Mouse (Mus musculus) ES-Bruce4 (cell line): ENCODE results near the gene Ttc21a. TPM values are rescaled to one million over a fixed set of nuclear protein-coding genes. Genes with fewer than 3 reads are reported as not detected.

Experiments used
- H3K27ac ChIP-seq: 2 replicates; pipeline ENCODE4 v1.5.1; 2012; ENCODE audit warnings: low read length, inconsistent platforms; ENCODE audit not compliant: insufficient read depth
- H3K27me3 ChIP-seq: 2 replicates; pipeline ENCODE4 v1.6.1; 2012; ENCODE audit warnings: mild to moderate bottlenecking, low read length, inconsistent platforms; ENCODE audit not compliant: control insufficient read depth, poor library complexity, insufficient read depth, severe bottlenecking
- H3K36me3 ChIP-seq: 2 replicates; pipeline ENCODE4 v1.6.1; 2012; ENCODE audit warnings: inconsistent platforms, mild to moderate bottlenecking, low read length, moderate library complexity; ENCODE audit not compliant: control insufficient read depth, poor library complexity, insufficient read depth, severe bottlenecking
- H3K4me1 ChIP-seq: one replicate; pipeline ENCODE4 v1.8.1; 2011; ENCODE audit warnings: low read length; ENCODE audit not compliant: control insufficient read depth, insufficient read depth
- H3K4me3 ChIP-seq: 2 replicates; pipeline ENCODE4 v1.5.1; 2011; ENCODE audit warnings: low read depth, mild to moderate bottlenecking, low read length
- H3K9ac ChIP-seq: 2 replicates; pipeline ENCODE4 v1.6.1; 2012; ENCODE audit warnings: low read depth, mild to moderate bottlenecking, inconsistent platforms; ENCODE audit not compliant: poor library complexity, severe bottlenecking
- H3K9me3 ChIP-seq: replicated peaks from 2 replicates; pipeline ENCODE4 v1.6.1; 2012; ENCODE audit warnings: mild to moderate bottlenecking, low read length, inconsistent platforms; ENCODE audit not compliant: control insufficient read depth, poor library complexity, insufficient read depth, severe bottlenecking
- CTCF ChIP-seq: IDR thresholded peaks from one replicate; pipeline ENCODE4 v1.8.1; 2011; ENCODE audit warnings: low read depth, low read length
- EP300 ChIP-seq: IDR thresholded peaks from 2 replicates; pipeline ENCODE4 v1.6.1; 2011; ENCODE audit warnings: low read depth, low read length; ENCODE audit not compliant: insufficient read depth
- POLR2A ChIP-seq: IDR thresholded peaks from one replicate; pipeline ENCODE4 v1.8.1; 2011; ENCODE audit warnings: low read length; ENCODE audit not compliant: insufficient read depth
- polyA plus RNA-seq: library from polyadenylated mRNA; stranded (reverse); fragments of >200 nt; gene quantifications from 2 replicates; pipeline ENCODE4 v1.2.4, GENCODE M21; 2011; ENCODE audit warnings: low read depth; ENCODE audit not compliant: missing spikeins, insufficient read depth, insufficient read length

Gene Ttc21a
- polyA plus RNA-seq, 1 experiment: 0.93 TPM

DNA sequence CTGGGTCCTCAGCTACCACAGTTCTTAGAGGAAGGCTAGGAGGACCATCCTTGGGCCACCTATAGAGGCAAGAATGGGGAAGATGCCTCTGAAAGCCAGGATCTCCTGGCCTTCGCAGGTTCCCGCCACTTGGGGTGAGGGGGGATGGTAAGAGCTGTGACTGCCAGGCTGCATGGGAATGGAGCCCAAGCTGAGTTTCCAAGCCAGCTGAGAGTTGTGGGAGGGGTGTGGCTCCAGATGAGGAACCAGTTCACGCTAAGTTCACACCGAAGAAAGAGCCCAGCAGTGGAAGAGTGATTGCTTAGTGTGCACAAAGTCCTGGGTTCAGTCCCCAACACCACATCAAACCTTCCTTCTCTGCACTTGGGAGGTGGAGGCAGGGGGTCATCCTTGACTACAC, 24.8 kb downstream of the Ttc21a start:
- no peak overlapping the region for H3K27ac ChIP-seq
- no peaks in the 10 kb centered on the region for H3K36me3 ChIP-seq
- H3K4me1 ChIP-seq: peaks cover 4% of the 10 kb centered on the region
- H3K4me3 ChIP-seq: no peak overlapping the region
- H3K27me3 ChIP-seq: no peaks in the 10 kb centered on the region
- H3K9me3 ChIP-seq: no peaks in the 10 kb centered on the region
- no peak overlapping the region; the same call in 1 of the 2 replicates for H3K9ac ChIP-seq
- TF ChIP-seq EP300: no peak
- TF ChIP-seq POLR2A: no peak
- no peak for TF ChIP-seq CTCF

DNA sequence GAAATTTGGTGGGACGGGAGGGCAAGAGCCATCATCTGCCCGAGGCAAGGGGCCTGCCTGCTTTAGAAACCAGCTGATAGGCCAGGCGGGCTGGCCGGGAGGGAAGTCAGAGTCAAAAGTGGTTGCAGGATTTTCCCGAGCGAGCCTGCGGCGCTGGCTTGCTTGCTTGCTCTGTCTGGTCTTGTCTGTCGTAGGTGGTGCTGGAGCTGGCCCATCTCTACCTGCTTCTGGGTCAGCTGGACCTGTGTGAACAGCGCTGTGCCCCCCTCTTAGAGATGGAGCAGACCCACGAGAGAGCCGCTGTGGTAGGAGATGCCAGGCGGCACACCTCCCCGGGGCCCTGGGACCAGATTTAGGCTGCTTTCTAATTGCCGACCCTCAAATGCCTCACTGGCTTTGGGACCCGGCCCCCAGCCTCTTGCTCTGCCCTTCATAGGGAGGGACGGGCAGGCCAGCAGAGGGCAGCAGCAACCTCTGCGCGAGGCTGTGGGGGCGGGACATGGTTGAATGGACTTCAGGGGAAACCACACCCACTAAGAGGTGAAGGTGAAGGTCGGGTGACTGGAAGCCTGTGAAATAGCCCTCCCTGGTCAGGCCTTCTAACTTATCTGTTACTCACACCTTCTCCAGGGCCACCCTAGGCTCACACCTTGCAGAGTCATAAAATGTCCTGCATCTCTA, 25.7 kb downstream of the Ttc21a start:
- H3K4me3 ChIP-seq: peak overlapping the region; percentile 33

DNA sequence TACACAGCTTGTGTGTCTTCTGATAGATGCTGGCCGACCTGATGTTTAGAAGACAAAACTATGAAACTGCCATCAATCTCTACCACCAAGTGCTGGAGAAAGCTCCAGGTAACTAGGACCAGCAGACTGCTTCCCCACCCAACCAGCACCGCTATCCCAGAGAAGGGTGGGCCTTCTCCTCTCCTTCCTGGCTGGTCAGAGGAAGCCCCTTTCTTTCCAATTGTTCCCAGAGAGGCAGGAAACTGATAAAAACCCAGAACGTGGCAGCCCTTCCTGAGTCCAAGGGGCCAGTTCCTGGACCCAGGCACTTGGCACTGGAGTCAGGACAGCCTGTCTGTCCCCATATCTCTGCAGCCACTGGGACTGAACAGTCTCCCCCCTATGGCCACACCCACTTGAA, 26.8 kb downstream of the Ttc21a start:
- no peaks in the 10 kb centered on the region for H3K9me3 ChIP-seq
- H3K27me3 ChIP-seq: no peaks in the 10 kb centered on the region
- no peak overlapping the region for H3K27ac ChIP-seq
- H3K4me1 ChIP-seq: peaks cover 2% of the 10 kb centered on the region
- no peaks in the 10 kb centered on the region for H3K36me3 ChIP-seq
- no peak for TF ChIP-seq CTCF
- no peak for TF ChIP-seq EP300
- no peak for TF ChIP-seq POLR2A
- H3K9ac ChIP-seq: no peak overlapping the region
- H3K4me3 ChIP-seq: no peak overlapping the region

More for the DNA sequence above, 25.7 kb downstream of the Ttc21a start:
- TF ChIP-seq POLR2A (no peak), EP300 (peak; percentile 73; the same call in 1 of the 2 replicates), CTCF (peak; percentile 92)
- H3K9ac ChIP-seq: peak overlapping the region; percentile 21
- H3K27ac ChIP-seq: no peak overlapping the region
- H3K36me3 ChIP-seq: no peaks in the 10 kb centered on the region
- H3K4me1 ChIP-seq: peaks cover 4% of the 10 kb centered on the region
- no peaks in the 10 kb centered on the region for H3K9me3 ChIP-seq
- no peaks in the 10 kb centered on the region for H3K27me3 ChIP-seq

DNA sequence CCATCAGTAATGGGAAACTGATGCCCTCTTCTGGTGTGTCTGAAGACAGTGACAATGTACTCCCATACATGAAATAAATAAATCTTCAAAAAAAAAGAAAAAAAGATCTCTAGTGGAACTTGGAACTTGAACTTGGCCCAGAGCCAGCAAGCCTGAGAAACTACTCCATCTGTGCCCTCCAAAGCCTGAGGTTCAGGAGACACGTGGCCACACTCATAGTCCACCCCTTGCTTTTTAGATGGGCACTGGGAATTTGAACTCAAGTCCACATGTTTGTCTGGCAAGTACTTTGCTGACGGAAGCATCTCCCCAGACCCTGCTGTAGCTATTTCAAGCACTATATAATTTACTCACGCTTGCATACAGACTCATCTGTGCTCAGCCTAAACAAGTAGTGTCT, 27.8 kb downstream of the Ttc21a start:
- TF ChIP-seq POLR2A (no peak), EP300 (no peak), CTCF (no peak)
- H3K4me3 ChIP-seq: no peak overlapping the region
- no peaks in the 10 kb centered on the region for H3K36me3 ChIP-seq
- H3K27me3 ChIP-seq: no peaks in the 10 kb centered on the region
- H3K4me1 ChIP-seq: peaks cover 2% of the 10 kb centered on the region
- no peak overlapping the region for H3K27ac ChIP-seq
- H3K9me3 ChIP-seq: no peaks in the 10 kb centered on the region
- no peak overlapping the region for H3K9ac ChIP-seq

DNA sequence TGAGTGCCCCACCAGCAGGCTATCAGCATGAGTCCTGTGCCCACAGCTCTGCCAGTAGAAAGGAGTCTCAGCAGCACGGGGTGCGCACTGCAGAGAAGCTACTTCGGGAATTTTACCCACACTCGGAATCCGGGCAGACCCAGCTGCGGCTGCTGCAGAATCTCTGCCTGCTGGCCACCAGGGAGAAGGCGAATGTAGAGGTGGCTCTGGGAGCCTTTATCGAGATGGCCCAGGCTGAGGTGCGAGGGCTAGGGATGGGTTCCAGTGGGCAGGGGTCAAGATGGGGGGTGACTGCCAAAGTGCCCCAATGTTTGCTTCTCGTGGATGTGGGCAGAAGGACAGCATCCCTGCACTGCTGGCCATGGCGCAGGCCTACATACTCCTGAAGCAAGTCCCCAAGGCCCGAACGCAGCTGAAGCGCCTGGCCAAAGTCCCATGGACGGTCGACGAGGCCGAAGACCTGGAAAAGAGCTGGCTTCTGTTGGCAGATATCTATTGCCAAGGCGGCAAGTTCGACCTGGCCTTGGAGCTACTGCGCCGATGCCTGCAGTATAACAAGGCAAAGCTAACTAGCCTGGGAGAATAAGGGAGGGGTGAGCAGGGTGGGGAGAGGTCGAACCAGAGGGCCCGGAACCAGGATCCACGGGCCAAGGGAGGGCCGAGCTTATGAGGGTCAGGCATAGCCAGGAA, 29.0 kb downstream of the Ttc21a start:
- Histone ChIP-seq H3K9me3 (no peaks in the 10 kb centered on the region), H3K36me3 (no peaks in the 10 kb centered on the region), H3K9ac (no peak overlapping the region), H3K4me1 (peaks cover 2% of the 10 kb centered on the region), H3K4me3 (no peak overlapping the region), H3K27ac (no peak overlapping the region), H3K27me3 (no peaks in the 10 kb centered on the region)
- TF ChIP-seq EP300: no peak
- TF ChIP-seq CTCF: no peak
- no peak for TF ChIP-seq POLR2A

DNA sequence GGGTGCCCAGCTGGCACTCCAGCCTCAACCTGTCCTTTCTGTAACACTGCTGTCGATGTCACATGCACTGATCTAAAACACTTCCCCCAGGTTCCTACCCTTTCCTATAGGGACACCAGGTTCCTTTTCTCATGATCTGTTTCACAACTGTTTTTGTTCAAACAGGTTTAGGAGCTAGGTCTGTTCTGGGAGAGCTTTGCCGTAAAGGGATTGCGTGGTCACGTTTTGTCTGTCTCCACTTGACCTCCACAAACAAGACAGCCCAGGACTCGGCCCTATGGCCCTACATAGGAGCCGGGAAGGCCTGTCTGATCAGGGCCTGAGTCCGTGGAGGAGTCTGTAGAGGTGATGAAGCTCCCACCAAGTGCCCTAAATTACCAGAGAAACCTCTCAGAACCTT, 32.4 kb downstream of the Ttc21a start:
- Histone ChIP-seq H3K4me3 (no peak overlapping the region), H3K9ac (no peak overlapping the region), H3K27ac (no peak overlapping the region), H3K4me1 (no peaks in the 10 kb centered on the region), H3K36me3 (peaks cover 18% of the 10 kb centered on the region), H3K9me3 (no peaks in the 10 kb centered on the region), H3K27me3 (no peaks in the 10 kb centered on the region)
- no peak for TF ChIP-seq EP300
- TF ChIP-seq CTCF: no peak
- no peak for TF ChIP-seq POLR2A
